Mouse (Mus musculus) mesoderm, embryonic 11.5 days (tissue): Measurements from ENCODE around the gene Prpsap2.

Experiments
- DNase-seq: peaks from one replicate; pipeline ENCODE4 v3.0.0-alpha.2; 2012; ENCODE audit warnings: low read depth, low spot score

Gene Prpsap2

DNA sequence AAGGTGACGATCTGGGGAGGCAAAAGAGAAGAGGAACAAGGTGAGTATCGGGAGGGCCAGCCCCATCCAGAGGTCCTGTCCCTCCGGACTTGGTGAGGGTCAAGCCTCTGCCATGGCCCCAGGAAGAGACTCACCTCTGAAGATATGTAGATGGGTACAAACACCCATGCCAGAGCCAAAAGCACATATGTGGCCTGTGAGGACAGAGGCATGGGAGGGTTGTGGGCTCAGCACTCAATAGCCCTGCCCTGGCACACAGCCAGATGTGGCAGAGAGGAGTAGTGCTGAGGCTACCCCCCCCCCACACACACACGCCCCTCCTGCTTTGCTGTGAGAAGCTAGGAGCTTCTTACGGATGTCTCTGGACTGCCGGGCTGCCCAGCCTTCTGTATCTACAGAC lies 46.8 kb downstream of the Prpsap2 start:
- no peak for DNase-seq

DNA sequence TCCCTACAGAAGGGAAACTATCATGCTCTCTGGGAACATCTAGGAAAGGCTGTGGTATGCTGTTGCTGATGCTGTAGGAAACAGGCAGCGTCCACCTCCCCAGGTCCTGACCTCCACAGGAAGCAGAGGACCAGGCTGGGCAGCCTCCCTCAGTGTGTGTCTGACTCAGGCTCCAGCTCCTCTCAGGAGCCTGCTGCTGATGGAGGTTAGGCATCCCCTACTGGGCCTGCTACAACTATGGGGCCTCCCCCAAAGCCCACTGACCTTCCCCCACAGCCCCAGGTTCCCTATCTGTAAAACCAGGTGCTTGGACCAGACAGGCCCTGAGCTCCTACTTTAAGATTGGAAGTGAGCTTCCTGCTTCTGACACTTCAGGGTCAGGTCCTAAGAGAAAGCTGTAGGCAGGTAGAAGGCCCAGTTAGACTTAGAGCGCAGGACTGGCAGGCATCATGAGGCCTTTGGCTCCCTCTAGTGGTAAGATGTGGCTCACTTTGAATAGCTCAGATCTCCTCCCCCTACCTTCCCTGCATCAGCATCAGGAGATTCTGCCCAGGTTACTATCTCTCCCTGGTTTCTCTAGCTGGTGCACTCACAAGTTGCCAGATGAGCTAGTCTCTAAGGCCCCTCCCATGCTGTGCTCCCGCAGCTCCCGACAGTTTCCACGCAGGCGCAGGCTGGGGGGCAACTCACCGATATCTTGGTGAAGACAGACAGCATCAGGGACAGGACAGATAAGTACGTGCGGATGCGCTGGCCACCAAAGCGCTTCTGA lies 47.4 kb downstream of the Prpsap2 start:
- peak; percentile 87 for DNase-seq

DNA sequence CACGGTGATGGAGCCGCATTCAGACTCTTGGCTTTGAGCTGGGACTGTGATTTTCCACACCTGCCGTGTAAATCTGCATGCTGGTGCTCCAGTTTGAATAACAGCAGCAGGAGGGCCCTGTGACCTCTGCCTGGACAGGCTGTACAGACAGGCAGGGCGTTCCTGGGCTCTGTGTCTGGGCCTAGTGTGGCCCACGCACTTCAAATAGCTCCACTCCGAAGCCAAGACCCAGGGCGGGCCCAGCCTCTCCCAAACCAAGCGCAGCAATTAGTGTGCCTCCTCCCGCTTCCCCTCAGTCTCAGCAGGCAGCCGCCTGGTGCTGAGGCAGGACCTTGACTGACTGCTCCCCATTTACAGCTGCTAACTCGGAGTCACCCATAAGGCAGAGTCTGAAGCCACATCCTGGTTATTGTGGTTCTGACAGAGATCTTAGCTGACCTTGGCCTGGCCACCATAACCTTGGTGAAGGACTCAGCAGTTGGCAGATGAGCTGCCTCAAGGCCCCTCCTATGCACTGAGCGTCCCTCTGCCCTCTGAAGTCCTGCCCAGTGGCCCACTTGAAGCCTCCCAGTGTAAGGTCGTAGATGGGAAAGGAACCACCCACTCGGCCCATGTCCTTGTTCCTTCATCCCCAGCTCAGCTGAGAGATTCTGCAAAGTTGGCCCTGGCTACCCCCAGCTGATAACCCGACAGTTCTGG lies 48.6 kb downstream of the Prpsap2 start:
- no peak for DNase-seq

DNA sequence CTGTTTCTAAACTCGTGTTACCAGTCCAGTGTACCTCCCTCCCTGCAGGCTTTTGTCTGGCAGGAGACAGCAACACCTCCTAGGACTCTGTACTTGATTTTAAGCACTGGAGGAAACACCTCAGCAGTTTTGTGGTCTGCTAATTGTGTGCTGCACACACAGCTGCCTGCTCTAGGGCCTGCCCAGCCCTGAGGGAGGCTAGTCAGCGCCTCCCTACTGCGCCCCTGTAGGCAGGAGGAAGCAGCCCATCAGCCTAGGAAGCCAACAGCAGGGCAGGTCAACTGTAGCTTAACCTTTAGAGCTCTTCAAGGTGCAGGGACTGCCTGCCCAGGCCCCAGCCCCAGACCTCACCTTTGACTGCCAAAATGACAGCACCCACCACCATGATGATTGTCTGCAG lies 53.0 kb downstream of the Prpsap2 start:
- DNase-seq, result no peak

DNA sequence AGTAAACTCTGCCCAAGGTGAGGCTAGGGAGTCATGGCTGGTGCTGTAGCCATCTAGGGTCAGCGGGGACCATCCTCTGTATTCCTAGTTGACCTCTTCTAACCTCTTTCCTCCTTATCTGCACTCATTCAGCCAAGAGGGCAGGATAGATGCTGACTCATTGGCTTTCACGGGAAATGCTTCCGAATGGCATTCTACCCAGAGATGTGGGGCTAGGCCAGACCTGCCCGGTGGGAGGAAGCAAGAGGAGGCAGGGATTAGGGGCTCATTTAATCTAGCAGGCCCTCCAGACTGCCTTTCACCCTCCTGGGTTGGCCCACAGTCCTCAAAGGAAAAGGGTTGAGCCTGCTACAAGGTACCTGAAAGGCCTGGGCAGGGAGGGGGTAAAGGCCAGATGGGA lies 55.7 kb downstream of the Prpsap2 start:
- DNase-seq, result no peak

DNA sequence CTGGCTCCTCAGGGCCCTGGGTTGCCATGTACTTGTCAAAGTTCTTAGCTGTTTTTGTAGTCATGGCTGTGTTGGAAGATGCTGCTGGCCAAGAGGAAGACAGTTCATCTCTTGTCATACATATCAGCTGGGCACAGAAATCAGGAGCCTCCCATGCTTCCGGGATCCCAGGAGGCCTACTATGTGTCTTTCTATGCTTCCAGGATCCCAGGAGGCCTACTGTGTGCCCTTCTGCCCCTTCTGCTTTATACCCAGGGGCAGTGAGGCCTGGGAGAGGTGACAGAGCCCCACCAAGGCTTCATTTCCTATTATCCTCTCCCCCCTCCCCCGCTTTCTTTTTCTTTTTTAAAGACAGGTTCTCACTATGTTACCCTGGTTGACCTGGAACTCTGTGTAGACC lies 56.3 kb downstream of the Prpsap2 start:
- no peak for DNase-seq

DNA sequence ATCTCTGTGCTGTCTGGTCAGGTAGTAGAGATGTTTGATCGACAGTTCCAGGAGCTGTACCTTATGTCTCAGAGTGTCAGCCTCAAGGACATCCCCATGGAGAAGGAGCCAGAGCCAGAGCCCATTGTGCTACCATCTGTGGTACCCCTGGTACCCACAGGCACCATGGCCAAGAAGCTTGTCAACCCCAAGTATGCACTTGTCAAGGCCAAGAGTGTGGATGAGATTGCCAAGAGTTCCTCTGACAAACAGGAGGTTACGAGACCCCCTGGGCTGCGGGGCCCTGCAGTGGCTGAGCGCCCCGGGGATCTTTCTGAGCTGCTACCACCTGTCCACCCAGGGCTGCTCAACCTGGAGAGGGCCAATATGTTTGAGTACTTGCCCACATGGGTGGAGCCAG lies 59.4 kb downstream of the Prpsap2 start:
- DNase-seq, result no peak

DNA sequence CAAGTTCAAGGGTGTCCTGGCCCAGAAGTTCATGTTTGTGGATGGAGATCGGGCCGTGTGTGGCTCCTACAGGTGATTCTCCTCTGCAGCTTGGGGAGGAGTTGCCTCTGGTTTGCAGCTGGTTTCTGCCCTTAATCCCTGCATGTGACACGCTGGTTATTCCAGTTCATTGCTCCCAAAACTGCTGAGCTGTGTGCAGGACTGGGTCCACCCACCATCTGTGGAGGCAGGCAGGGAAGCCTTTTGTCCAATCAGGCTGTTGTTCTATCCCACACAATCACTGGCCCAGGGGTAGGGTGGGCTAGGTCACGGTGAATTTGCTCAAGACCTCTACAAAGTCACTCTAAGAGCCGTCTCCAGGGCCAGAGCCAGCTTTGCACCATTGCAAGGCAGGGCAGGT lies 60.2 kb downstream of the Prpsap2 start:
- DNase-seq, result peak; percentile 15

DNA sequence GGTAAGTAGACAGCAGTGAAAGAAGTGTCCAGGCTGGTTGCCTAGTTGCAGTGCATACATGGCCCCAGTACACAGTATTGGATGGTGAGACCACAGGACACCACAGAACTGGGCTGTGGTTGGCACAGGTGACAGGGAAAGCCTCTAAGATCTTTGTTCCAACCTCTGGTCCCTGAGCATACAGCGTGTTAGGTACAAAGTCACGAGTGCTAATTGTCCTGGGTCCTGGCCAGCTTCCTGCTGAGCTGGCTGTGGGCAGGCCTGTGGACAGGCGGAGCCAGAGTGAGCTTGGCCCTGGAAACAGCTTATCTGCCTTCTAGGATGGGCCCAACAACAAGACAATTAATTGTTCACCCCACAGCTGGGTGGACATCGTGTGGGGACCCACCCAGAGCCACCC lies 62.0 kb downstream of the Prpsap2 start:
- no peak for DNase-seq

DNA sequence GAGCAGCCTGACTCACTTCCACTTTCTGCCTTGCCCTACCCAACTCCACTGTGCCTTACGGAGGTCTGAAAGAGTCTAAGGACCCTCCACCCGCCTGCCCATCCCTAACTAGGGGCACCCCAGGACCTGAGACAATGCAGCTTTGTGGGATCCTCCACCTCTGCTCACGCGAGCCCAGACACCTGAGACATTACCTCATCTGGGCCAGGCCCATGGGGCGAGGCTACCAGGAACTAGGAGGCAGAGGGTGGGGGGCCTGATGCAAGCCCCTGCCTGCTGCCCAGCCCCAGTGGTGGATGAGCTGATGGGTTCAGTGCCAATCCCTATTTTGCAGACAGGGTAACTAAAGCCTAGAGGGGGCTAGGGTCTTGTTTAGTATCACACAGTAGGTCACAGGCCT lies 62.4 kb downstream of the Prpsap2 start:
- DNase-seq, result no peak

DNA sequence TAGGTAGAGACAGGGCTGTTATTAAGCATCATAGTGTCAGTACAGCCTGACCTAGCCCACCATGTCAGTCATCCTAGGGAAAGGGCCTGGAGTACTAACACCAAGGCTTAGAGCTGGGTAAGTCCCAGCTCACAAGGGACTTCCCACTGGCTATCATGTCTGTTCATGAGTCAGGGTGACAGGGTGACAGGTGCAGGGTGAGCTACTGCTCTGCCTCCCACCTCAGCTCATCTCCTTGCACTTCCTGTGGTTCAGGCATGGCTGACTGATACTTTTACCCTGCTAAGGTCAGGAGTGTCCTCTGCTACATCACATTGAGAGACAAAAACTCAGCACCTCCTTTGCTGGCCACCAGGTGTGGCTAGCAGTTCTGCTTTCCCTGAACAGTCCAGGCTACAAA lies 63.0 kb downstream of the Prpsap2 start:
- no peak for DNase-seq

DNA sequence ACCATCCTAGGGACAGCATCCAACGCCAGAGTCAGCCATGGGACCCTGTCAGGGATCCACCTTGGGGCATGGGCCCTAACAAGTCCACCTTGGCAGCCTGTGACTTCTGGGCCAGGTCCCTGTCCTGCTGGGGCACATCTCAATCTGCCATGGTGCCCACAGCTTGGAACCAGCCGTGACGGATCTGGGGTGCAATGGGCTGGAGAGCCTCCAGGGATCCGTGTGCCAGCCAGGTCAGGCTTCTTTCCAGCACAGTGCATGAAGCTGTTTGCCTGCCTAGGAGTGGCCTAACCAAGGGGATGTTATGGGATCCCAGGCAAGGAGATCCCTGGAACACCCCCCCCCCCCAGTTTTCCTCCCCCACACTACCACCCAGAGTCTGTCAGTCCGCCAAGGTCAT lies 68.9 kb downstream of the Prpsap2 start:
- DNase-seq, result no peak

DNA sequence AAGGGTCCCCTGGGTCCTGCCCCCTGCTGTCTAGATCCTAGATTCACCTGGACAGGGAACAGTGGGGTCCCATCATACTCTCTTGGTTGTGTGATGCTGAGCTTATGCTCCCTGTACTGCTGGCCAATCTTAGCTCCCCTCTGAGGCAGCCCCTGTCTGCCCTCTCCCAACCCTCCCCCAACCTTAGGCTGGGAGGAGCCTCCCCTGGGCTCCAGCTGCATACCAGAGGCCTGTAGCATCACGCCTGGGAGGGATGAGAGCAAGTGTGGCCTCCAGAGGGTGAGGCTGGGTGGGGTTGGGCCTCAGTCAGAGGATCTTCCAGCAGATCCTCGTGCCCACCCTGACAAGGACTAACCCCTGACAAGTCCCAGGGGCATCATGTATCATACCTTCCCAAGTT lies 74.3 kb downstream of the Prpsap2 start:
- no peak for DNase-seq

DNA sequence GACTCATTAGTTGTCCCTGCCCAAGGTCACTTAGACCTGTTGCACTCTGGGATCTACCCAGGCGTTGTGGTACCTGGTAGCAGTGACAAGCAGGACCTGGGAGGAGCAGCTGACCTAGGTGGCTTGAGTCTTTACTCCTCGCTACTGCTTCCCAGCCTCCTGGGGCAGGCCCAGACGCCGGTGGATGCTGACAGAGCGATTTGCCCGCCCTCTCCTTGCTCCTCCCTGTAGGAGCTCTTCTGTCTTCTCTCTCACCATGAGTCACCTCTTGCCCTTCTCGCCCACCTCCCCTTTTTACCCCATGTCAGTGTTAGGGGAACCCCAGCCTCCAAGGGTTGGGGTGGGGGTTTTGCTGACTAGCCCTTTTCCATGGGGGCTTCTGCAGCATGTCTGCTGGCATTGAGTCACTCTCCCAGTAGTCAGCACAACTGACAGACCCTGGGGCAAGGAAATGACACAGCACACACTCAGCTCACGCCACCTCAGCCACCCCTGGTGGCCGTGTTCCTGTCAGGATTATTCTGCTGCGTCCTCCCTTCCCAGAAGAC lies 74.9 kb downstream of the Prpsap2 start:
- no peak for DNase-seq

DNA sequence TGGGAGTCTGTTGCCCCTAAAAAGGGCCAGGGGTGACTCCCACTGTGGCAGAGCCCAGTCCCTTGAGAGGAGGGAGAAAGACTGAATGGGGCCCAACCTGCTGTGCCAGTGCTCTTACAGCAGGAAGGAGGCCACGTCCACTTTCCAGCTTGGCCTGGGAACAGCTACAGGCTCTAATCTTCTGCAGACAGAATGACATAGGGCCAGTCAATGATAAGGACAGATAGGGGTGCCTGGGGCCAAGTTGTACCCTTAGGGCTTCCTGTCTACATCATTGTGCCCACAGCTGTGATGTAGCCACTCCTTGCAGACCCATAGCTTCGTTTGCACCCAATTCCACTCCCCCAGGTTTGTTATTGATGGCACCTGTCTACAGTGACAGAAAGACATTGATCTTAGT lies 75.7 kb downstream of the Prpsap2 start:
- DNase-seq, result no peak

DNA sequence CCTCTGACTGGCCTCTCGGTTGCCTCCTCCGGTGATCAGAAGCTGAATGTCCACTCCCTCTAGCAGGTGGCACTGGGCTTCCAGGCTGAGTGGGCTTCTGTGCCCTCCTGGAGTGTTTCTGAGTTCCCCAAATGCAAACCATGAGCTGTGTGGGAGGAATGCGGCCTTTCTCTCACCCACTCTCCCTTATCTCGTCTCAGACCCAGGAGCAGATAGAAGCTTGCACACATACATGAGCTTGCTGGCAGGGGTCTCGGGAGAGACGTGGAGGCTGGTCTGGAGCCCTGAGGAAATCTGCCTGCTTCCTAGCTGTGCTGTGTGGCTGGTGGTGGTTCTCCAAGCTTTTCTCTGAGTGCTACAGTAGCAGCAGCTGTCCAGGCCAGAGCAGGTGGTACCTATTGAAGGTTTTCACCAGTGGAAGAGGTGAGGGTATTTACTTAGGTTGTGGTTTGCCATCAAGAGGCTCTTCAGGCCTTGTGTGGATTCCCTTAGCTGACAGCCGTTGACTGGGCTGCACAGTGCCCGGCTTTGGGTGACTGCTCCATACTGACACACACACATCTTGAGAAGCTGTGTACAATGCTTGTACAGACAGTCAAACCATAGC lies 76.7 kb downstream of the Prpsap2 start:
- no peak for DNase-seq

DNA sequence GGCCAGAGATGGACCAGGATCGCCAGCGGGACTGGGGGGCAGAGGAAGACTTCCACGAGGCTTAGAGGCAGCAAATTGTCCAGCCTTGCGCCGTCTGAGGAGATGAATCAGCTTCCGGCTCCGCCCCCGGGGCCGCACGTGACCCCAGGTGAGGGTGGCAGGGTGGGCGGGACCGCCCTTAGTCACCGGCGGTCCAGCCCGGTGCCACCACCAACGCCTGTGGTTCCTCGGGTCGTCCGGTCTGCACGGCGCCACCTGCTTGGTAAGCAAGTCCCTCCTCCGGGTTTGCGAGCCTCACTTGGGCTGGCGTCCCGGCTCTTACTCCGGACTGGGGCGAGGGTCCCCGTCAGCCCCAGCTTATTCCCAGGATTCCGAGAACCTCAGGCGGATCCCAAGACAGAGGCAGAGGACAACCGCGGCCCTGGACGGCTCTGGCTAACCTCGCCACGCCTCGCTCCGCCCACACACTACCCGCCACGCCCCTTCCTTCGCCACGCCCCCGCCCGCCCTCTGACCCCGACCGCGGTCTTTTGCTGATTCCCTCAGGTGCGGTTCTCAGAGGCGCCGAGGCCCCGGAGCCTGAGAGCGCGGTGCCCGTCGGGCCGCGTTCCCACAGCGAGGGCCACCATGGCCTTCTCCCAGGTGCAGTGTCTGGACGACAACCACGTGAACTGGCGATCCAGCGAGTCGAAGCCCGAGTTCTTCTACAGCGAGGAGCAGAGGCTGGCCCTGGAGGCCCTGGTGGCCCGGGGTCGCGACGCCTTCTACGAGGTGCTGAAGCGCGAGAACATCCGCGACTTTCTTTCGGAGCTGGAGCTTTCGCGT lies 77.8 kb downstream of the Prpsap2 start, which contains the start of gene Fam83g:
TSS of gene Fam83g (plus strand) at position 185 of the 825 bp plus-strand sequence.
- DNase-seq, result peak; percentile 63
